Mouse (Mus musculus) heart, postnatal 4 days (tissue): Measurements from ENCODE around the gene Tpm4. TPM values are rescaled to one million over a fixed set of nuclear protein-coding genes. Genes with fewer than 3 reads are reported as not detected.

ENCODE experiments used
- DNase-seq: peaks from one replicate; pipeline ENCODE4 v3.0.0; 2021
- total RNA-seq, 2 experiments: library from RNA; stranded (reverse); gene quantifications; 2 replicates each; pipeline ENCODE4 v1.2.3; 2021

Gene Tpm4
- total RNA-seq, 2 experiments from 2014 or later, result 269 to 284 TPM

GRCm38 (mm10) chr8:72190215-72190539 lies 55.4 kb downstream of the Tpm4 start:
- DNase-seq, result no peak

- DNase-seq, result no peak
Observed at GRCm38 (mm10) chr8:72192065-72192464, 57.3 kb downstream of the Tpm4 start.

- no peak for DNase-seq
Observed at GRCm38 (mm10) chr8:72197997-72198396, 63.2 kb downstream of the Tpm4 start.

Other genes with a start within 250 kb of the Tpm4 start
- 1 to 10 TPM; 2.4 to 5.1 TPM for gene Zfp882, start 226.4 kb upstream of the Tpm4 start, total RNA-seq
- 10 to 100 TPM; 29.5 to 29.6 TPM for gene Zfp617, start 226.3 kb upstream of the Tpm4 start, total RNA-seq
- 10 to 100 TPM in 1 of 2 experiments, 1 to 10 TPM in 1; 8.8 to 12.3 TPM for gene Zfp961, start 183.9 kb upstream of the Tpm4 start, total RNA-seq
- gene Cyp4f18, start 125.3 kb upstream of the Tpm4 start, total RNA-seq, result under 1 TPM; 0.21 to 0.38 TPM
- not detected for gene Olfr372, start 93.8 kb upstream of the Tpm4 start, total RNA-seq
- not detected for gene Olfr373, start 51.8 kb upstream of the Tpm4 start, total RNA-seq
- gene Olfr374, start 27.9 kb upstream of the Tpm4 start, total RNA-seq, result not detected
- gene Rab8a, start 26.2 kb downstream of the Tpm4 start, total RNA-seq, result 10 to 100 TPM; 38.1 to 43.2 TPM
- under 1 TPM in 1 of 2 experiments, not detected in 1; 0.14 TPM for gene Hsh2d, start 54.7 kb downstream of the Tpm4 start, total RNA-seq
- gene Cib3, start 77.9 kb downstream of the Tpm4 start, total RNA-seq, result not detected
- gene Gm11034, start 78.7 kb downstream of the Tpm4 start, total RNA-seq, result not detected
- gene Fam32a, start 84.8 kb downstream of the Tpm4 start, total RNA-seq, result 10 to 100 TPM; 25.4 to 26.5 TPM
- 10 to 100 TPM; 66.5 to 71.7 TPM for gene Ap1m1, start 105.0 kb downstream of the Tpm4 start, total RNA-seq
- 10 to 100 TPM; 34.9 to 36.3 TPM for gene Gm10282, start 170.3 kb downstream of the Tpm4 start, total RNA-seq
- 10 to 100 TPM; 65.3 to 68.2 TPM for gene Klf2, start 184.1 kb downstream of the Tpm4 start, total RNA-seq